Mouse (Mus musculus) intestine, embryonic 14.5 days (tissue): ENCODE results near the gene Klhl8. TPM values are rescaled to one million over a fixed set of nuclear protein-coding genes. Genes with fewer than 3 reads are reported as not detected.
A peak's percentile ranks its signal among the peaks of the same experiment; 100 is the strongest.

Experiments
- ATAC-seq: fragments of 200-750 bp; cut with Nextera tagmentation; replicated peaks from 2 replicates; pipeline ENCODE4 v1.8.0; 2017; ENCODE audit warnings: low read depth, moderate number of reproducible peaks, moderate TSS enrichment, moderate library complexity; ENCODE audit not compliant: low FRiP score, low TSS enrichment
- DNase-seq: peaks from one replicate; pipeline ENCODE4 v3.0.0-alpha.2; 2018; ENCODE audit warnings: low spot score
- H3K27ac ChIP-seq: fragments of 300-500 bp; sonication (generic); 2 replicates; pipeline ENCODE4 v1.5.1; 2014; ENCODE audit warnings: low read depth, mild to moderate bottlenecking, control low read depth
- H3K27me3 ChIP-seq: fragments of 300-500 bp; sonication (generic); replicated peaks from 2 replicates; pipeline ENCODE4 v1.6.1; 2014; ENCODE audit warnings: low read length, control low read depth; ENCODE audit not compliant: control insufficient read depth, insufficient read depth
- H3K36me3 ChIP-seq: fragments of 300-500 bp; sonication (generic); 2 replicates; pipeline ENCODE4 v1.6.1; 2014; ENCODE audit warnings: low read length, control low read depth; ENCODE audit not compliant: control insufficient read depth, insufficient read depth
- H3K4me1 ChIP-seq: fragments of 300-500 bp; sonication (generic); replicated peaks from 2 replicates; pipeline ENCODE4 v1.6.1; 2014; ENCODE audit warnings: low read length, control low read depth, mixed read lengths; ENCODE audit not compliant: control insufficient read depth, insufficient read depth
- H3K4me2 ChIP-seq: fragments of 300-500 bp; sonication (generic); 2 replicates; pipeline ENCODE4 v1.6.1; 2014; ENCODE audit warnings: low read length
- H3K4me3 ChIP-seq: fragments of 300-500 bp; sonication (generic); 2 replicates; pipeline ENCODE4 v1.5.1; 2014; ENCODE audit warnings: low read depth, low read length, control low read depth, mixed read lengths
- H3K9ac ChIP-seq: fragments of 300-500 bp; sonication (generic); 2 replicates; pipeline ENCODE4 v1.6.1; 2014; ENCODE audit warnings: mild to moderate bottlenecking, low read length
- H3K9me3 ChIP-seq: fragments of 300-500 bp; sonication (generic); 2 replicates; pipeline ENCODE4 v1.6.1; 2016; ENCODE audit warnings: low read length, control low read depth; ENCODE audit not compliant: control insufficient read depth
- WGBS: fragments of 180-500 bp; shearing (Covaris S2); extraction: QIAGEN DNeasy Blood & Tissue Kit; methylation state at CpG from one replicate; pipeline ENCODE4 v1.1.7; 2014; 5-methylcytosine and 5-hydroxymethylcytosine counted together
- polyA plus RNA-seq: library from polyadenylated mRNA; unstranded; fragments of >200 nt; fragmentation: Nextera tagmentation; extraction: Ambion mirVana; gene quantifications from 2 replicates; pipeline ENCODE4 v1.2.1, GENCODE M21; 2014

The Klhl8 gene
- polyA plus RNA-seq, 1 experiment from 2014 or later, result 10.3 TPM

DNA sequence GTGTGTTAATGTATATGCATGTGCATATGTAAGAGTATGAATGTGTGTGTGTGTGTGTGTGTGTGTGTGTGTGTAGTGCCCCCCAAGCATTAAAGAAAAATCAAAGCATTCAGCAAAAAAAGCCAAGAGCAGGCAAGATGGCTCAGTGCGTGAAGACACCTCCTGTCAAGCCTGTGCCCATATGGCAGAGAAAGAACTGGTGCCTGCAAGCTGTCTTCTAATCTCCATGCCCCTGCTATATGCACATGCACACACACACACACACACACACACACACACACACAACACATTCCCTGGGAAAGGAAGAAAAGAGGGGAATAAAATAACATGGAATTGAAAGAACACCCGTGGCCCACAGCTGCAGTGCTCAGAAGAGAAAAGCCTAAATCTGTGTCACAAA lies 53.9 kb downstream of the Klhl8 start:
- Histone ChIP-seq H3K4me1 (no peaks in the 10 kb centered on the region), H3K9me3 (no peaks in the 10 kb centered on the region), H3K9ac (no peak overlapping the region), H3K27me3 (no peaks in the 10 kb centered on the region), H3K36me3 (no peaks in the 10 kb centered on the region), H3K4me3 (no peak overlapping the region), H3K4me2 (no peak overlapping the region), H3K27ac (no peak overlapping the region)
- DNase-seq (no peak), ATAC-seq (no peak)
- WGBS, result 89% methylated on average over 2 of the region's 2 CpGs

DNA sequence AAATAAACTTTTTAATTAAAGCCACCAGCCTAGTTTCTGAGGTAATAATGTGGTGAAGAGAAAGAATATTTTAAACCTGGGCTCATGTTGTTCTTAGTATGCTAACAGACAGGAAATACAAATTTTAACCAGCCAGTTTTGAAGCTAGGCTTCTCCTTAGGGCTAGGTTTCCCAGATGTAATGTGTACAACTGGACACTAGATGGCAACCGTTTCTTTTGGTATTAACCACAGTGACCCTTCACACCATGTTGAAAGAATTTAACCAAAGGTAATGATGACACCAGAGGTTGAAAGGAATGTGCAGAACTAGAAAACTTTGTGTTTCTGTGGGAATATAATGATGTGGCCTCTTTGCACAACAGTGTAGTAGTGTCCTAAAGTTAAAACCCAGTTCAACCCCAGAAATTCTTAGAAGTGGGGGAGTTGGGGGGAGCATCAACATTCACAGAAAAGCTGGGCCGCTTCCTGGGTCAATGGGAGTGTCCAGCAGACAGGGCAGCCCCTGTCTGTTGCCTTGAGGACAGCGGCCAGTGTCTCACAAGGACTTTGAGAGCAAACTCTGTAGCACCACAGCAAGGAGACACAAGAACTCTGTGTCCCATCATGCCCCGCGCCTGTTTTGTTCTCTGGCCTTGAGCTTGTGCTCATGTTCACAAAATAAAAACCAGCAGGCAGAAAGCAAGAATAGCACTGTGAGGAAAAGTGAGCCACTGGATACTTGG lies 54.6 kb downstream of the Klhl8 start:
- DNase-seq (no peak), ATAC-seq (peak; percentile 64)
- H3K27ac ChIP-seq, result no peak overlapping the region

DNA sequence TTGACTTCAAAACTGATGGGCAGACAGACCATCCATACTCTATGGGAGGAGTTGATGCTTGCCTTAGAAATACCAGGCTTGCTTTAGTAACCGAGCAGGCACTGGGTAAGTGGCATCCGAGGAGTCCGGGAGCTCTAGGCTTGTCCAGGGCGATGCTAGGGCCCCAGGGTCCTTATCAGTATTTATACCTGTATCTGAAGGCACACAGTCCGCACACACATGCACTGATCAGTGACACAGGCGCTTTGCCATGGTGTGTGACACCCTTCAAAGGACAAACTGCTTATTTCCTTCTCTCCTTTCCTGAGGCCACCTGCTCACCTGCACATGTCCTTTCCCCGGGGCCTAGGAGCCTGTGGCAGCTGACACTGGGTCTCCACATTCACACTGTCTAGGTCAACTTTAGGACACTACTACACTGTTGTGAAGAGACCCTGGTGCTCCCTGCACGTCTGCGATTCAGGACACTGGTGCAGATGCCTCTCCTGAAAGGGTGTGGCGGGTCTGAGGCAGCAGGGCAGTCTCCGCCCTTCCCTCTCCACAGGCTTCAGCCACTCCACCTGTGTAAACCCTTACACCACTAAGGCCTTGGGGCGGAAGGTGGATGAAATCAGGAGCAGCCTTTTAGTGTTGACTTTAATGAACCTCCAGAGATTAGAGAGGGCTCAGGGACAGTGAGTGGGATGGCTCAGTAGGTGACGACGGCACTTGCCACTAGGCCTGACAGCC lies 55.4 kb downstream of the Klhl8 start:
- H3K36me3 ChIP-seq, result peaks cover 15% of the 10 kb centered on the region; the same call in 1 of the 2 replicates
- H3K4me3 ChIP-seq, result no peak overlapping the region
- WGBS, result 81% methylated on average over 14 of the region's 14 CpGs
- ATAC-seq, result peak; percentile 59
- H3K9ac ChIP-seq, result no peak overlapping the region
- DNase-seq, result no peak
- no peaks in the 10 kb centered on the region for H3K27me3 ChIP-seq
- H3K4me2 ChIP-seq, result no peak overlapping the region
- no peaks in the 10 kb centered on the region for H3K4me1 ChIP-seq
- no peak overlapping the region for H3K27ac ChIP-seq
- H3K9me3 ChIP-seq, result no peaks in the 10 kb centered on the region

More for the DNA sequence above, 54.6 kb downstream of the Klhl8 start:
- peaks cover 7% of the 10 kb centered on the region; the same call in 1 of the 2 replicates for H3K36me3 ChIP-seq
- H3K4me1 ChIP-seq, result no peaks in the 10 kb centered on the region
- H3K27me3 ChIP-seq, result no peaks in the 10 kb centered on the region
- no peaks in the 10 kb centered on the region for H3K9me3 ChIP-seq
- H3K4me2 ChIP-seq, result no peak overlapping the region
- WGBS, result 62% methylated on average over 5 of the region's 5 CpGs
- H3K9ac ChIP-seq, result no peak overlapping the region
- no peak overlapping the region for H3K4me3 ChIP-seq

DNA sequence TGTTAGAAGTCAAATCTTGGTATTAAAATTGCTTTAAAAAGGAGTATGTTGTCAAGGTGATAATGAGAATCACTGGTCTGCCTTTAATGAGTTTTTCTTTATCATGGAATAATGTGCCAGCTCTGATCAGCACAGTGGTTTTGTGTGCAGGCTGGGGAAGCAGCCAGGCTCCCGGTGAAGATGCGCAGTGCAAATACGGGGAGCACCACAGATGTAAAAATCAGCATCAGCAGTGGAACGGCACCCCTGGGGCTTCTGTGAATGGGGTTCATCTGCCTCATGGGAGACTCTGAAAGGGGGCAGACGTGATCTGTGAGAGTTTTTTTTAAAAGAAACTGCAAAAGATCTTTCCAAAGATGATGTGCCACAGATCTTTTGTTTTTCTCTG lies 56.3 kb downstream of the Klhl8 start:
- no peaks in the 10 kb centered on the region for H3K27me3 ChIP-seq
- no peaks in the 10 kb centered on the region for H3K9me3 ChIP-seq
- no peak overlapping the region for H3K4me3 ChIP-seq
- H3K36me3 ChIP-seq, result peaks cover 20% of the 10 kb centered on the region
- WGBS, result 91% methylated on average over 5 of the region's 5 CpGs
- H3K27ac ChIP-seq, result no peak overlapping the region
- ATAC-seq (no peak), DNase-seq (no peak)
- H3K9ac ChIP-seq, result no peak overlapping the region
- no peak overlapping the region for H3K4me2 ChIP-seq
- no peaks in the 10 kb centered on the region for H3K4me1 ChIP-seq

DNA sequence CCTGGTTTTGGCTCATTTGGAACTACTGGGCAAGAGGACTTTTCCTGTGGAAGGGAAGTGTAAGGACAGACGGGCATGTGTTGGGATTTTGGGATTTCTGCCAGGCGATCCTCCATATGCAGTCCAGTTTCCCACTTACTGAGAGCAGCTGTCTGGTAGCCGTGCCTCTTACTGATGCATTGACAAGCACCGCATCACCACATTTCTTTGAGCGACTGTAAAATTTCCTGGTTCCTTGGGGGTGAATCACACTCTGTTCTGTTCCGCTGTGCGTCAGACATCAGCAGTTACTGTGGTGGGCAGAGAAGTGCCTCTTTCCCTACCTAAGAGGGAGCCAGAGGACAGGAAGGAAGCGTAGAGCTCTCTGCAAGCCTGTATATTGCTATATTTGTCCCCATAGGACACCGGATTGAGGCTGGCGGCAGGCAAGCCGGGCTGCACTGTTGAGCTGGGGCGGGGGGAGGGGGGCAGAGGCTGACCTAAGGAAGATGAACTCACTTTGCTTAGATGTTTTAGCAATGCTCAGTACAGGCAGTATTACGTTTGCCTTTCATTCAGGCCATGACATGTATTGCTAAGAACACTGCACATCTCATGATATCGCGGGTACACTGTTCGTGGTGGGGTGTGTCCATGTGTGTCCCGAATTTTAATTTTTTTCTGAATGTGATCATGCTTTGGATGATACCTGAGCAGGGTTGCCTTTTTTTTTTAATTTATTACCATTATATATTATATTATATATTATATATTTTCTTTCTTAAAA lies 56.8 kb downstream of the Klhl8 start:
- Histone ChIP-seq H3K36me3 (peaks cover 26% of the 10 kb centered on the region), H3K4me3 (no peak overlapping the region), H3K27me3 (no peaks in the 10 kb centered on the region), H3K27ac (no peak overlapping the region), H3K4me1 (no peaks in the 10 kb centered on the region), H3K4me2 (no peak overlapping the region), H3K9me3 (no peaks in the 10 kb centered on the region), H3K9ac (no peak overlapping the region)
- no peak for ATAC-seq
- WGBS, result 79% methylated on average over 17 of the region's 17 CpGs
- DNase-seq, result no peak

DNA sequence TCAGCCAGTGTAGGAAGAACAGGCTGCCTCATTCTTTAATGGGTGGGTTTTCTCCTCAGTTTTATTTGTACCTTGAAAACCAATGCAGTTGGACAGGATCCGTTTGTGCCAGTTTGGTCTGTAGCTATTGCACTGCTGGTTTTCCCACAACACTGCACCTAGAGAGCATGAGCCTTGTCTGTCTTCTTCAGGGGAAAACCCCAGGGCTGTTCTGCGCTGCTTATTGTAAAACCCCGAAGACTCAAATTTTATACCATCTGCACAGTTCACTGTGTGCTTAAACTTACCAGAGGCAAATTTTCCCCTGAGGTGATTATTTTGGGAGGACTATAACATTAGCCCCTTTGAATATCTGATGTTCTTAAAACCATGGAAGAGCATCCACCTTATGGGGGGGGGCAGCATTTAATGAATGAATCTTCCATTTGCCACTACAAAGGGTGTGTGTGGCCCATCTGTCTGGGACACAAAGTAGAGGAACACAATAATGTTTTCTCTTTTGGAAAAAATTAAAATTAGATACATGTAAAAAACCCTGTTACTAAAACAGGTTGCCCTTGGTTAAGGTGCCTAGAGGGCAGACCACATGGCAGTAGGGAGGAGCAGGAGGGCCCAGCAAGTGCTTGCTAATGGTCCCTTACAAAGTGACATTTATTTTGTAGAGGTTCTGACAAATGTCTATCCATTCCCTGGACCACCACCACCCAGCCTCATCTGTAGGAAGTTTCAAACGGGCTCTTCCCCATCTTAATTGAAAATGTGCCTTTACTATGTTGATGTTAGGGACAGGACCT lies 58.1 kb downstream of the Klhl8 start:
- Histone ChIP-seq H3K4me3 (no peak overlapping the region), H3K27ac (no peak overlapping the region), H3K9me3 (no peaks in the 10 kb centered on the region), H3K4me2 (no peak overlapping the region), H3K9ac (no peak overlapping the region), H3K36me3 (peaks cover 27% of the 10 kb centered on the region), H3K4me1 (no peaks in the 10 kb centered on the region), H3K27me3 (no peaks in the 10 kb centered on the region)
- DNase-seq, result no peak
- no peak for ATAC-seq
- 87% methylated on average over 4 of the region's 4 CpGs for WGBS

DNA sequence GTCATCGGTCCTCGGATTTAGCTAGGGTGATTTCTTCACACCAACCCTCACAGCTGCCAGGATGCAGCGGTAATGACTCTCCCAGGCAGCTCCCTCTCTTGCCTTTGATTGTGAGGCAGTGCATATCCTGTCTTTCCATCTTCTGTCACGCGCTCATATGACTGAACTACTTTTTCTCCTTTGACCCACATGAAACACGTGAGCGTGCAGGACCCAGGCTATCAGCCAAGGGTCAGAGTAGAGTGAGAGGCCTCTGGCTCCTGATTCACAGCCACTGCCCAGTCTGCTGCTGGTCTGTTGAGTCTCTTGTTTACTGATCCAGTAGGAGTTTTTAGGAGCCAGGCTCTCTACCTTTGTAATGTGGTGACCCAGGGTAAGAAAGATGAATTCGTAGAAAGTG lies 62.5 kb downstream of the Klhl8 start:
- Histone ChIP-seq H3K4me3 (no peak overlapping the region), H3K4me2 (no peak overlapping the region), H3K4me1 (no peaks in the 10 kb centered on the region), H3K27ac (no peak overlapping the region), H3K9me3 (no peaks in the 10 kb centered on the region), H3K36me3 (peaks cover 39% of the 10 kb centered on the region), H3K9ac (no peak overlapping the region), H3K27me3 (no peaks in the 10 kb centered on the region)
- 88% methylated on average over 8 of the region's 8 CpGs for WGBS
- ATAC-seq (no peak), DNase-seq (no peak)

DNA sequence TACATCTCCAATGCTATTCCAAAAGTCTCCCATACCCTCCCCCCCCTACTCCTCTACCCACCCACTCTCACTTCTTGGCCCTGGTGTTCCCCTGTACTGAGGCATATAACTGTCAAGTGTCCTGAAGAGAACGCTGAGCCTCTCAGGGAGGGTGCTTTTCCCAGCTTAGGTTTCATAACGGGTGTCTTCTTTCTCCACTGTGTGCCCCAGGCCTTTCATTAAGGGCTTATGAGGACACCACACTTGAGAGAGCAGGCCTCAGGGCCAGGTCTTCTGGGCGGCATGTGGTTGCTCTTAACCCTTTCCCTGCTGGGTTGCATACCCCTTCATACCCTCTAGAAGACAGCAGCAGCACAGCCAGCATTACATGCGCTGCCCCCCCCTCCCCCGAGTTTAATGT lies 64.5 kb downstream of the Klhl8 start:
- no peak overlapping the region for H3K27ac ChIP-seq
- no peak overlapping the region for H3K4me2 ChIP-seq
- H3K4me3 ChIP-seq, result no peak overlapping the region
- H3K36me3 ChIP-seq, result peaks cover 37% of the 10 kb centered on the region
- H3K9me3 ChIP-seq, result no peaks in the 10 kb centered on the region
- DNase-seq (no peak), ATAC-seq (no peak)
- WGBS, result 58% methylated on average over 5 of the region's 5 CpGs
- H3K9ac ChIP-seq, result no peak overlapping the region
- H3K27me3 ChIP-seq, result no peaks in the 10 kb centered on the region
- no peaks in the 10 kb centered on the region for H3K4me1 ChIP-seq
